Mouse (Mus musculus) liver, postnatal 0 days (tissue): ENCODE data around the gene Comtd1.

Source experiments
- CTCF ChIP-seq: sonication (generic); IDR thresholded peaks from 2 replicates; pipeline ENCODE4 v1.5.1; 2016; ENCODE audit warnings: antibody characterized with exemption, low read depth
- EP300 ChIP-seq: IDR thresholded peaks from 2 replicates; pipeline ENCODE4 v1.6.1; 2016; ENCODE audit warnings: antibody characterized with exemption, low read depth, mild to moderate bottlenecking

DNA sequence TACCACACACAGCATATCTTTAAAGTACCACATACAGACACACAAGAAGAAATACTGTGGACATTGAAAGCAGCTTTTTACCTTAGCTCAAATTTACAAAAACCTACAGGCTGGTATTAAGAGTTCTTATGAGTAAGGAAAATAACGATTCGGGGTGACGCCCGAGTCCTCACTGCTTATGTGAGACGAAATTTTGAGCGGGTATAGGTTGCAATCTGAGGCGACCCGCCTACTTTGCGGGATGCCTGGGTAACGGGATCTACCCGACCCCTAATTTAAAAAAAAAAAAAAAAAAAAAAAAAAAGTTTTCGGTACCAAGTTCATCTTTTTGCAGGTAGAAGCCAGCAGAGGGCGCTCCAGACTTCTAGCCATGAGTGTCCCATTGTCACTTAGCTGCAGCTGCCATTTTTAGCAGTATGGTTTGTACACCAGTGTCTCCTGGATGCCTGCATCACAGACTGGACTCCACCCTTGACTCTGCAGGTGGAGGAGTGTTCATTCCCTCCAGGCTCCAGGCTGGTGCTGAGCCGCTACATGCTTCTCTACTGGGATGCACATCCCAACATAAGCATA lies 36.1 kb downstream of the Comtd1 start:
- TF ChIP-seq CTCF (peak; percentile 87), EP300 (peak; percentile 34; the same call in 1 of the 2 replicates)
